Mouse (Mus musculus): ENCODE data around the gene Ifitm6.

- no peak for TF ChIP-seq CTCF (IDR thresholded peaks at IDR 0.05; ENCODE audit: borderline replicate concordance, control insufficient read depth, extremely low read depth, insufficient read depth, low read length, poor library complexity)
- no peak for TF ChIP-seq POLR2A (IDR thresholded peaks at IDR 0.05; ENCODE audit: control insufficient read depth, extremely low read depth, insufficient read depth, low read length, poor library complexity)
Measured at GRCm38 (mm10) chr7:141026740-141027098, 9.0 kb upstream of the Ifitm6 start.
